Mouse (Mus musculus) embryo, embryonic 10 days (tissue): ENCODE data around the gene Lrrc74a.

ENCODE experiments used
- DNase-seq: peaks from one replicate; pipeline ENCODE4 v3.0.0-alpha.2; 2015; ENCODE audit warnings: low spot score

The Lrrc74a gene

DNA sequence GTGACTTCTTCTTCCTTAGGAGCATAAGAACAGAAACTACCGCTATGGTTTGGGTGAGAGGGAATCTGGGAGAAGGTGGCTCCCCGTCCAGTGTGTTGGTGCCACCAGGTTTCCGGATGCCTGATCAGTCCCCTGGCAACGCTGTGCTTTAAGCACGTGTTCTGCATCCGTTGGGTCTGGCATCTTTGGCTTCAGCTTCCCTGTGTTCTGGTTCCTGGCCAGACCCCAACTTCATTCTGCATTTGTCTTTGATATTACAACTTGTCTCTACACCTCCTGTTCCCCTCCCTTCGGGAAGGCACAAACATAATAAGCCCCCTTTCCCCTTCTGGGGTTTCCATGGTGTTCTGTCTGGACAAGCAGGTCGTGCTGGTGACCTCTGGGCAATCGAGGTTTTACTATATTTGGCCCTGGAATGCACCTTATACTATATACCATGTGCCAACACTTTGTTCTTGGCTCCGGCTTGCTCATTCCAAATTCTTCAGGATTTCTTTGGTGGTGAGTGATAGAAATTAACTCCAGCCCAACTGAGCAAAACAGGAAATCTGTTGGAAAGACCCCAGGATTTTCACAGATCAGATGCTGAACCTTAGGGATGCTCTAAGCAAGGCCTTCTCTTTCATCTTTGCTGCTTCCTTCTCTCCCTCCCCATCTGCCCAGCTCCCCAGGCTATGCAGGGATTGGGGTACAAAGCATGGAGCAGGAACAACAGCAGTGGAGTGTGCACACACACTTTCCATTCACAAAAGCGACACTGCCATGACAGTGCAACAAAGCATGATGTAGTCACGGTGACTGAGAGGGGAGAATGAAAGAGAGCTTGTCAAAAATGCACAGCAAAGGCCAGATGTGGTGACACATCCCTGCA lies 52.2 kb downstream of the Lrrc74a start:
- DNase-seq = peak; percentile 61

DNA sequence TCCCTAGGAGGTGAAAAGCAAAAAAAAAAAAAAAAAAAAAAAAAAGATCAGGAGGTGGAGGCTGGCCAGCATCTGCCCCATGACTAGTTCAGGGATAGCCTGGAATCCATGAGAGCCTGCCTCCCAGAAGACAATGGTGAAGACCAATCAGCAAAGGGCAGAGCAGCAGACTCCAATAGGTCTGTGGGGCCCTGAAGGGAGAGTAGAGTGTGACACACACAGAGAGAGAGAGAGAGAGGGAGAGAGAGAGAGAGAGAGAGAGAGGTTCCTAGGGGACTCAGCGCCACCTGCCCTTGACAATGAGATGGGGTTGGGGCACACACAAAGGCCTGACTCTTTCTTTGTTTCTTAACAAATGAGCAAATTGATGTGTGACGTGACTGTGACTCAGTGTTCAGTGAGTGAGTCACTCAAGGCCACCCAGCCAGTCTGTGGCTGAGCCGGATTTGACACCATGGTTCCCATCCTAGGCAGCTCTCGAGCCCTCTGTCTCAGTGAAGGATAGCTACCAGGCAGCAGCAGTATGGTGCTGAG lies 52.9 kb downstream of the Lrrc74a start:
- DNase-seq = peak; percentile 74

DNA sequence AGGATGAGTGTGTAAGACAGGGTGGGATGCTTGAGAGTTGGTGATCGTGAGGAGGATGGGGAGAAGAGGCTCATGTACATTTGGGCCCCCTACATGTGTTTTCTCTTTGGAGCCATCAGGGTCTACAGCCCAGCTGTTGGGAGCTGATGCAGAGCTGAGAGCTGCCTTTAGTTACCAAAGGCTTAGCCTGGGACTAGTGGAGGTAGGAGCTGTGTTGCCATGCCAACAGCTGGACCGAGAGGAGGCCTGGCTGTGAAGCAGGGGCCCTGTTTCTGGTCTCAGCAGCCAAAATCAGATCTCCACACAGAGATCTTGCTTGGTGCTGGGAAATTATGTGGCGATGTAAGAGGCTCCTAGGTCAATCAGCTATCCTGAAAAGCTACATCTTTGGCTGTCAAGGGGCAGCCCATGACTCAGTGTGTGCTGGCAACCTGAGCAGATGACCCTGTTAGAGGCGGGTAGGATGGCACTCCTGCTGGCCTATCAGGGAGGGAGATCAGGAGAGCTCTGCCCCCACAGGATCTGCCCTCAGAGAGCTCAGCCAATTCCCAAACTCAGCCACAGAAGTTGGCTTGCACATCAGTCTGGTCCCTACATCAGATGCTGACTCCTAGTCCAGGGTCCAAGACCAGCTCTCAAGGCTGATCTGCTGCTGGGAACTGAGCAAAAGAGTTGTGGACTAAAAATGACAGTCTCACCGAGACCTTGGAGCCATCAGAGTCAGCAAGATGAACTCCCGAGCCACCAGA lies 56.1 kb downstream of the Lrrc74a start:
- DNase-seq = no peak

DNA sequence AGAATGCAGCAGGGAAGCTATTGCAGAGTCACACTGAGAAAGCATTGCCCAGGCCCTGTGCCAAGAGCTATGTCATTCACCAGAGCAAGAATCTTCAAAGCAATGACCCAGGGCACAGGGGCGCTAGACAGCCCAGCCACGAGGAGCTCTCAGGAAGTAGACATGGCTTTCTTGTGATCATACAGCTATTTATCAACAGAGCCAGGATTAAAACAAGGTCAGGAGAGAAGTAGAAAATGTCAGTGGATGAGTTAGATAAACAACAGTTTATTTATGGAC lies 56.6 kb downstream of the Lrrc74a start:
- DNase-seq = no peak

DNA sequence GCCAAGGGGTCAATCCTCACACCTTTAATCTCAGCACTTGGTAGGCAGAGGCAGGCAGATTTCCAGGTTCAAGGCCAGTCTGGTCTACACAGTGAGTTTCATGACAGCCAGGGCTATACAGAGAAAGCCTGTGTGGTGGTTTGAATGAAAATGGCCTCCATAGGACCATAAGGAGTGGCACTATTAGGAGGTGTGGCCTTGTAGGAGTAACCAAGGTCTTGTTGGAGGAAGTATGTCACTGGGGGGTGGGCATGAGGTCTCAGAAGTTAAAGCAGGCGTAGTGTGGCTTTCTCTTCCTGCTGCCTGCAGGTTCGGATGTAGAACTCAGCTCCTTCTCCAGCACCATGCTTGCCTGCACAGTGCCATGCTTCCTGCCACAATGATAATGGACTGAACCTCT lies 57.8 kb downstream of the Lrrc74a start:
- no peak for DNase-seq

DNA sequence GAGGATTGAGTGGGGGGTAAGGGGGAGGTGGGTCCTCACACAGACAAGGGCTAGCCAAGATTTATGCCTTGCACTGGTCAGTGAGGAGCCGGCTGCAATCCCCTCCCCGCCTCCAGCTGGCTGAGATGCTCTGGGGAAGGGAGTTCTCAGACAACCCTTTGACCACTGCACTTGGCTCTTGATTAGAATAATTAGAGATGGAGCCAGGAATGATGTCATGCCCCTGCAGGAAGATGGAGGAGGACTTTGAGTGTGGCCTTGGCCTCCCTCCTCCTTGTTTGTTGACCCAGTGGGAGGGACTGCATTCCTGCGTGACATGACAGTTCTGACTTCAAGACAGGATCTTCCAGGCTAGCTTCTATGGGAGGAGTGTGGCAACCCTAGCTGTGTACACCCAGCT lies 59.7 kb downstream of the Lrrc74a start:
- DNase-seq = no peak

DNA sequence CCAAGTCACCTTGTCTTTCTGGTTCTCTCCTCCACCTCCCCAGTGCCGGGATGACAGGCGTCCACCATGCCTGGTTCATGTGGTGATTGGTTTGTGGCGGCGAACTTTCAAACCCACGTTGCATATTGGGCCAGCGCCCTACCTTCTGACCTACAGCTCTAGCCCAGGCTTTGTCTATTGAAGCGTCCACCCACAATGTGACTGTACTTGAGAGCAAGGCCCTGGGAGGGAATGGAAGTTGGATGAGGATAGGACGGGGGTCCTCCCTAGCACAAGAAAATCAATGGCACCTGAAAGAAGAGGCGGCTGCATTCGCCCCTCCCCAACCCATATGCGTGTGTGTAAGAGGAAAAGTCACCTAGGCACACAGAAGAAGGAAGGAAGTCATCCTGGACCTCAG lies 60.2 kb downstream of the Lrrc74a start:
- DNase-seq = no peak

DNA sequence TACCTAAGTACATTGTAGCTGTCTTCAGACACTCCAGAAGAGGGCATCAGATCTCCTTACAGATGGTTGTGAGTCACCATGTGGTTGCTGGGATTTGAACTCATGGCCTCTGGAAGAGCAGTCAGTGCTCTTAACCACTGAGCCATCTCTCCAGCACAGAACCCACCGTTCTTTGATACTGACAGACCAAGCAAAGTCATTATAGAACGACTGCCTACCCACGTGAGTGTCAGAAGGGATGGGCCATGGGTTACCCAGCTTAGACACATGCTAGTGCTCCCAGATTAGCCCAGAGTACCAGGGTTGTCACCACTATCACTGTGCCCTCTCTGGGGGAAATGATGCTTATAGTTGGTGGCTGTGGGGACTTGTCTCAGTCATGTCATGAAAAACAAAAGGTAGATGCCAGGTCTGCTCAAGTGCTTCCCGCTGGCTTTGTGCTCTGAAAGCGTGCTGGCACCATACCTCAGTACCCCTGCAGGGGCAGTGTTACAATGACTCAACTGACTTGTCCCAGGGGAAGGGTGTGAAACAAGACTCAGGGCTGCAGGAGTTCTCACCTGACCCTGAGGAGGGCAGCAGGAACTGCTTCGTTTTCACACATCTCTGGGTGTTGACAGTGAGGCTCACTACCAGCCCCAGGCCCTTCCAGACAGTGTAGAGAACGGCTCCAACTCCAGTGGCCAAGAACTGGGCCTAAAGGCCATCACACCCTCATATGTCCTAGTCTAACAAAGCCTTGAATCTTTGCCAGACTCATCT lies 61.1 kb downstream of the Lrrc74a start:
- no peak for DNase-seq

DNA sequence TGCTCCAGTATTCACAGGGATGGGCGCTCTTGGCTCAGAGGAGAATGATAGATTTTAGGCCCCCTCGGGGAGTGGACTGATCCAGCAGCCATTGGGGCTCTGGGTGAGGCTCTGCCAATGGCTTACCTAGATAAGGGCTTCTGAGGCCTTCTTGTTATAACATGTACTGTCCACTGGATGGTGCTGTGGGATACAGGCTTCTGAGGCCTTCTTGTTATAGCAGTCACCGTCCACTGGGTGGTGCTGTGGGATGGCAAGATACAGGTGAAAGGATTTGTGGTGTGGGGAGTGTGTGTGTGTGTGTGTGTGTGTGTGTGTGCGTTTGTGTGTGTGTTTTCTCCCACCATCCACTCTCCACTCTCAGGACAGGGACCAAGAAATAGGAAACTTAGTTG lies 61.7 kb downstream of the Lrrc74a start:
- DNase-seq = peak; percentile 92

DNA sequence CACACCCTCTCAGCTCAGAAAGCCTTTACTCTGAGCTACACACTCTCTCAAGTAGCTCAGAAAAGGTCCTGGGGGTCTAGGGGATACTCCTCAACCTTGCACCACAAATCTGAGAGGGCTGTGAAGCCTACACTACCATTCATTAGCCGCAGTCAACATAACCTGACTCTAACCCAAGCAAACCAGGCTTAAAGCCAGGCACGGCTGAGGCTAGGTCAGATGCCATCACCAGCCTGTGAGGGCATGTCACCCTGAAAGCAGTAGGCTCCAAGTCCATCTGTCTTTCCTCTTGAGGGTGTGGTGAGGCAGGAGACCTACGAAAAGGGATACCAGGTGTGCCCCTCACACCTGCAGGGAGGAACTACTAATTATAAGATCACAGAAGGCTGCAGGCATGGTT lies 62.2 kb downstream of the Lrrc74a start:
- DNase-seq = no peak

DNA sequence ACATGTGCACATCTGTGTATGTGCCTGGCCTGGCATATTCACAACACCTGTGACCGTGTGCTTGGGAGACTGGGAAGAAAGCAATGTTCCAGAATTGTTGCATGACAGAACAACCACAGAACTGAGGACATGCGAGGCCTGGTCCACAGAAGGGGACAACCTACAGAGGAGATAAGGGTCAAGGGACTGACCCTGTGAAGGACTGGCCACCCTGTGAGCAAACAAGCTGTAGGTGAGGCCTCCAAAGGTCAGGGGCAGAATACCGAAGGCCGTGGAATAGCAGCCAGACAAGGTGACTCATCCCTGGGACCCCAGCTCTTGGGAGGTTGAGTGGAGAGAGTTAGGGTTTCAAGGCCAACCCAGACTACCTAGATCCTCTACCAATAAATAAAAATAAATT lies 63.6 kb downstream of the Lrrc74a start:
- no peak for DNase-seq

DNA sequence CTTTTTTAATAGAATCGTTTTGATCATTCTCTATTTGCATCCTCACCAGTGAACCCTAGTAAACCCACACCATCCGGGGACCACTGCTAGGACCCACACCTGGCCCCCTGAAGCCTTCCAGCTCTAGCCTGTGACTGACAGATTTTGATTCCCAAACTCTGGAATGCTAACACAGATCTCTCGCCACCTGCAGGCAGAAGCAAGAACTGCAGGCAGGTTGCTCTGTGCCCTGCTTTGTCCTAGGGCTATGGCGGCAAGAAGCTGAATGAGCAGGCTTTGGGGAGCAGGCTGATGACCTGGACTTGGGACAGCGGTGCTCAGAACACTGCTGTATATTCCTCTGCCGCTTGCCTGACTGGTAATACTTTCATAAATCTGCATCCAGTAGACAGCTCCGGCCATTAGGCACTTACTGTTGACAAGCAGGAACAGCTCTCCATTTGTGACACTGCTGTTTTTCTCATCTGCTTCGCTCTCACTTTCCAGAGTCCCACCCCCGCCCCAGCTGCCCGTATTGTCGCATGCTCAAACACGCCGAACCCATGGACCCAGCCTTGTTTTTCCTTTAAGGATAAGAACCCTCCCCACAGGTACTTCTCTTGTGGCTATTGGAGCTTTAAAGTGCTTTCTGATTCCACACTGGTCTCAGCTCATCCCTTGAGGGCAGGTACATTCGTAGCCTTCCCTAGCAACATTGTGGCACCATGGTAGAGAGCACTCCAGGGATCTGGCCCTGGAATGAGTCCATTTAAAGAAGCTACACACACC lies 64.8 kb downstream of the Lrrc74a start:
- DNase-seq = peak; percentile 97

DNA sequence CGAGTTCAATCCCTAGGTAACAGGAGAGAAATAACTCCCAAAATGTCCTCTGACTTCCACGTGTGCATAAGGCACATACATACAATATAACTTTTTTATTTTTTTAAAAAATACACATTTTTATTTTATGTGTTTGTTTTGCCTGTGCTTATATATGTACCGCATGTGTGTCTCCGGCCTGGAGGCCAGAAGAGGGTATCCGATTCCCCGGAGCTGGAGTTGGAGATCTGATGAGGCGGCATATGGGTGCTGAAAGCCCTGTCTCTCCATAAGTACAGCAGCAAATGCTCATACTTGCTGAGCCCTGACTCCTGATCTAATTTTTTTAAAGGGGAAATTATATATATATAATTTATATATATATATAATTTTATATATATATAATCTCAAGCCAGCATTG lies 65.6 kb downstream of the Lrrc74a start:
- no peak for DNase-seq

DNA sequence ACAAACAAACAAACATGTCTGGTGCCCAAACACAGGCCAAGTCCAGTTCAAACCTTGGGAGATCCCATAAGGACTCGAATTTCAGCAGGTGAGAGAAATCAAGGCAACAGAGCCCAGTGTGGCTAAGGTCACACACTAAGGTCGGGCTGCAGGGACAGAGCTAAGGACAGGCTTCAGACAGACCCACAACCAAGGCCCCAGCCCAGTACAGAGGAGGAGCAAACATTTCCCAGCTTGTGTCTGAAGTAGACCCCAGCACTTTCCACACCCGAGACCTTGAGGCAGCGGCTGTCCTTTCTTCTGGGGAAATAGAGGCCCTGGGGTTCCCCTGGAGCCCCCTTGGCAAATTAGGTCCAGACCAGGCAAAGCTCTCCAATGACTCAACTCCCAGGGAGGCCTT lies 66.2 kb downstream of the Lrrc74a start:
- DNase-seq = no peak

DNA sequence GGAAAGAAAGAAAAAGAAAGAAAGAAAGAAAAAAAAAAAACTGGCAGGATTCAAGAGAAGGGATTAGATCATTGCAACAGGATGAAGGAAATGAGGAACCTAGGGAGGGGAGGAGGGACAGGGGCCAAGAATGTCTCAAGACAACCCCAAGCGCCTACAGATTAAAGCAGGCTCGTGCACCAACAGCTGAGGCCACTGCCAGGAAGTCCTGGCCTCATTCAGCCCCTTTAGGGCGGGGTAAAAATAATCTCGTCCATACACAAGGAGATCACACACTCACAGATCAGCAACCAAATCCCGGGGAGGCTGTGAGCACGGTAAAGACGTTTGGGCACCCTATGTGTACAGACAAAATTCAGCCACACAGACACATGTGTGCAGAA lies 66.6 kb downstream of the Lrrc74a start:
- peak; percentile 59 for DNase-seq

DNA sequence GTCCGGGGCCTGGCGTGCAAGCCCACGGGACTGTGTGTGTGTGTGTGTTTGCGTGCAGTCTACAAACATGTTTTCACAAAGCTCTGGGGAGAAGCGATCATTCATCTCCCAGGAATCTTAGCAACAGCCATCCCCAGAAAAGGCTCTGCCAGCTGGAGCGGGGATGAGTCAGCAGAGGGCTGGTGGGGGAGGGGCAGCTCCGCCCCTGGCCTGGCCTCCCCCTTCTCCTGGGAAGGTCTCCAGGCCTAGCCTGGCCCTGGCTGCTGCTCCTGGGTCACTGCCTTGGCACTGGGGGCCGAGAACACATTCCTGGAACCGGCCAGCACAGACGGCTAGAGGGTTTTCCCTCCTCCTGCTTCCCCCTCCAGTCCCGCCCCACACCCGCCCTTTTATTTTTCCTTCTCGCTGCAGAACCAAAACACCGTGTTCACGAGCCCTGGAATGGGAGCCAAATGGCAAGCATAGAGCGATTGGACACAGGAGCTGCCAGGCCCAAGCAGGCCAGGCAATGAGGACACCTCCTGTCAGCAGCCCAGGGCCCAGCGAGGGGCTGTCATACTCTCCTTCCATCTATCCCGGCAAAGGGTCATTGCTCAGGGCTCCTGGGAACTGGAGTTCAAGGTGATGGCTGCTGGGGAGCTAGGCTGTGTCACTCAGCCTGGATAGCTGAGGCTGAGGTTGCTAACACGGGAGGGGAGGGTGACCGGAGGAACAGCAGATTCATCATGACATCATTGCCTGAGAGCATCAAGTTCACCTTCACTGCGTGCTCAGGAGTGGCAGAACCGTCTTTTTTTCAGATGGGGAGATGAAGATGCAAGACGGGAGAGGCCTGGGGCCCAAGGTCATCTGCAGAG lies 67.2 kb downstream of the Lrrc74a start:
- DNase-seq = peak; percentile 87

DNA sequence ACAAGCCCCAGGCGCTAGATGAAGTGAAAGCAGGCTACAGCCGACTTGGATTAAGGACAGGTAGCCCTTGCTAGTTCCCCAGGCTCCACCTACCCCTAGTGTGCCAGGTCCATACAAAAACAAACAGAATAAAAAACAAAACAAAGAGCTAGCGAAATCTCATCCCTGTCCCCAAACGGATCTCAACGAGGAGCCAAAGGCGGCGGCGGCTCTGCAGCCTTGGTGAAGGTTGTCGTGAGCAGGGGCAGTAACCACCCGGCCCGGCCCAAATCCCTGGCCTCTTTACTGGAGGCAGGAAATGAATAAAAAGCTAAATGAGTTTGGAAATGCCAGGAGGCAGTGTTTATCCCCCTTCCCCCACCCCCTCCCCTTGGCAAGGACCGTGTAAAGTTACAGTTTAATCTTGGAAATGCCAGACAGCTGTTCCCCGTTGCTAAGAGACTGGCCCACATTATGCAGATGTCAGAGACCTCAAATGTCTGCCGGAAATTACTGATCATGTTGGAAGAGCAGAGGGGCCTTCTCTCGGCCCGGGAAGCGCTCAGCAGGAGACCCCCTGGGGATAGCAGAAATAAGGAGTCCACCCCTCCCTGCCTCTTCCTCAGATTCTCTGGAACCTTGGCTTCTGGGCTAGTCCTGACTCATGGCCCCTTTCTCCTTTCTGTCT lies 68.0 kb downstream of the Lrrc74a start:
- peak; percentile 83 for DNase-seq

DNA sequence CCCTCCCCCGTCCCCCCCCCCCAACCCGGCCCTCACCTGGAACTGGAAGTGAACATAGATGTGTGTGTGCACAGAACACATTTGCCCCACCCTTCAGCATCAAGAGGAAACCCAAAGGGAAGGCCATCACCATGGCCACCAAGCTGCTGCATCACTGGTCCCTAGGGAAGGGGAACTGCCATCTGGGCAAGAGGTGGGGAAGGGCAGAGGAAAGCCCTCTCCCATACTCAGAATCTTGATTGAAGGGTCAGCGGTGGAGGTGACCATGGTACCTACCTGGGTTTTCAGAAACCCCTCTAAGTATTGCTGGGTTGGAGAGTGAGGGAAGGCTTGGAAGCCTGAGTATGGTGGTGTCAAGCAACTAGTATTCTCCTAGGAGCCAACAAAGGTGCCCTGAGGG lies 68.7 kb downstream of the Lrrc74a start:
- DNase-seq = no peak

DNA sequence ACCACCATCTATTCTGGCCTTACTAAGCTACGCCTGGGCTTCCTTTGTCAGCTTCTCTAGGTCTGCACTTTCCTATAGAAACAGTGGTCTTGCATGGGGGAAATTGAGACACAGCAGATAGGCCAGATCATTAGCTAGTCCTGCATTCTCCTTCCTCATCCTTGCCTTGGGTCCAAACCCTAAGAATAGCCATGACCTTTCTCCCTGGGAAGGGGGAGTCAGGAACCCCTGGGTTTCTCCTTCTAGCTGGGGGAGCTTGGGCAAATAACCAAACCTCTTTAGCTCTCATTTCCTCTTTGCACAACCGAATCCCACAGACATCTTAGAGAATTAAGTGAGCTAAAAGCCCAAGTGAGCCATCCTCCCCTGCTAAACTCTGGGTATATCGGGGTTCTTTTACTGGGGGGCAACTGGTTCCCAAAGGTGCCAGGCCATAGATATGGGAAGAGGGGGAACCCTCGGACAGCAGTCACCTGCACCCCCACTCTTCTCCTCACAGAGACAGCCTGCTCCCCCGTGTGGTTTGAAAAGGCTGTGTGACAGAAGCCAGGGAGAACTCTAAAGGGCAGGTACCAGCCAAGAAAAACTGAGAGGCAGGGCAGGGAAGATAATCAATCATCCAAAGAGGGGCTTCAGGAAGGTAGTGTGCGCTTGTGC lies 69.6 kb downstream of the Lrrc74a start:
- no peak for DNase-seq

DNA sequence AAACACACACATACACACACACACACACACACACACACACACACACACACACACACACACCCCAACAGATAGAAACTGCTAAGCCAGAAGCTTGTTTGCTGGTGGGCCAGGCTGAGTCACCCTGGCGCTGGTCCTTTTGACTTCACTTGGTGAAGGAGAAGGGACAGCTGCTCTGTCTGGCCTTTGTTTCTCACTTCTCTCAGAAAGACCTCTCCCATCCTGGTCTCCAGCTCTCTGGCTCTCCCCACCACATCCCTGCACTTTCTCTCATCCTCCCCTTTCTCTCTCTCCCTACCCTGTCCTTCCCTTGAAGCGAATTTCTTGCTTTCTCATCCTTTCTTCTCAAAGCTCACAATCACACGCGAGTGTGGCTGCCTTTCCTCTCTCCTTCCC lies 70.1 kb downstream of the Lrrc74a start:
- no peak for DNase-seq
